Mouse (Mus musculus): ENCODE results near the gene Vps45. TPM values are rescaled to one million over a fixed set of nuclear protein-coding genes. Genes with fewer than 3 reads are reported as not detected.

Gene Vps45
- 15.1 TPM for total RNA-seq (2023)

DNA sequence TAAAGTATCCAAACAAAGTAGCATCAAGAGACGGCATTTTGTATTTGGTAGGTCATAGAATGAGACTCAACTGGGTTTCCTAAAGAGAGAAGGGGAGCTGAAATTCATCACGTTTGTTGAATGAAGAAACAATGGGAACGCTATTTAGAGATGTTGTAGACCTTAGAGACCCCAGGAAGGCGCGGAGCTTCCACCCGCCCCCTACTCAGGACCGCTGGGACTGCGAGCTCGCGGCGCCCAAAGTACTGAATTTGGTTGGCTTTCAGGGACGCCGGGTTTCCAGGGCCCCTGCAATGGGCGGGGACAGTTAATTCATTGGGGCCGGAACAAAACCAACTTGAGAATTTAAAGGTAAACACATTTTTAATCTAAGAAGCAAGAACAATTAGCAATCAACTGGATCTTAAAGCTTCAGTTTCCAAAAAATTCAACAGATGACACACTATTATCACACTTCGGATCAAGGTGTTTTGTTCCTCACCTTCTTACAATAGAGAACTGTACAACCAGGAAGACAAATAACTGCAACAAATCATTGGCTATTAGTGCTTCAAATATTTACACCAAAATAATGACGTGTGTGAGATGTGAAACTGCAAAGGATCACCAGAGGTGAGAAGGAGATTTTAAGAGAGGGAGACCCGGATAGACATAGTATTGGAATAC, at the start of gene Vps45:
Gene Vps45, minus strand, starts transcription at position 236 of the 666 bp plus-strand sequence.

DNA sequence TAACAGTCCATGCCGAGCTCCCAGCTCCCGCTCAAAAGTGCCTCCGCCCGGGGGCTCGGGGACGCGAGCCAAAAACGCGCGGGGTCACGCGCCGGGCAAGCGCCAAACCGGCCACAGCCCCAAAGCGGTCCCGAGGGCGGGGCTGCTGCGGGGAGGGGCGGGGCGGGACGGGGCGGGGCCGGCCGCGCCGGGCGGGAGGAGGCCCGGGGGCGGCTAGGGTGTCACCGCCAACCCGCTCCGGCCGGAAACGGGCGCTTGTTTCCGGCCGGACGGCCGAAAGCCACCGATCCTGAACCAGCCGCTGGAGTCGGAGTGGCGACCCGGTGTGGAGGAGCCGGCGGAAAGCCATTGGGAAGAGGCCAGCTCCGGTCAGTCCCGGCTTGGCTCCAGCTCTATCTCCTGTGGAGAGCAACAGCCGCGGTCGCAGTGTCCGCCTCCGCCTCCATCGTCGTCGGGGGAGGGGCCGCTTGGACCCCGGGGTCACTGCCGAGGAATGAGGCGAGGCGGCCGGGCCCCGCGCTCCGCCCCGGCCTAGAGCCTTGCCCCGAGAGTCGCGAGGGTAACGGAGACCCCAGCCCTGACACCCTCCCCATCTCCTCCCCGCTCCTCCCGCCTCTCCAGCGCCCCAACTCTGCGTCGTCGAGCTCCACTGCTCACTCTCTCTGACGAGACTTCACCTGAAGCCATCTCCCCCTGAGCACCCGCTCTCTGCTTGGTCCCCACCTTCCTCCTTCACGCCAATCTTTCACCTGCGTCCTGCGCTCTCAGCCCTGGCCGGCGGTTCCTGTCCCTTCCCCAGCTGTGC, 46.2 kb upstream of the Vps45 start, which contains the start of gene Otud7b:
Gene Otud7b, plus strand, starts transcription at position 267 of the 805 bp plus-strand sequence.

GRCm38 (mm10) chr3:95995802-95996428, 62.4 kb downstream of the Vps45 start, which contains the start of gene Plekho1:
Gene Plekho1, minus strand, starts transcription at chr3:95996001.

Other genes with a start within 250 kb of the Vps45 start
- 114 TPM for gene Rprd2, start 239.6 kb downstream of the Vps45 start, total RNA-seq (2023)
- 74.2 TPM for gene Prpf3, start 202.6 kb downstream of the Vps45 start, total RNA-seq (2023)
- gene Mrps21, start 186.9 kb downstream of the Vps45 start, total RNA-seq (2023) = 76.7 TPM
- 23.9 TPM for gene Ciart, start 176.2 kb downstream of the Vps45 start, total RNA-seq (2023)
- 2.3 TPM for gene BC028528, start 166.5 kb downstream of the Vps45 start, total RNA-seq (2023)
- 47.5 TPM for gene Aph1a, start 164.5 kb downstream of the Vps45 start, total RNA-seq (2023)
- not detected for gene Car14, start 153.8 kb downstream of the Vps45 start, total RNA-seq (2023)
- 98.7 TPM for gene Anp32e, start 129.2 kb downstream of the Vps45 start, total RNA-seq (2023)
- gene Plekho1, start 62.5 kb downstream of the Vps45 start, total RNA-seq (2023) = 21.9 TPM
- 20.8 TPM for gene Otud7b, start 46.1 kb upstream of the Vps45 start, total RNA-seq (2023)
- 0.74 TPM for gene Mtmr11, start 103.5 kb upstream of the Vps45 start, total RNA-seq (2023)
- gene Sf3b4, start 113.9 kb upstream of the Vps45 start, total RNA-seq (2023) = 80.5 TPM
- gene Sv2a, start 122.7 kb upstream of the Vps45 start, total RNA-seq (2023) = 5.0 TPM
- 11.2 TPM for gene Bola1, start 161.2 kb upstream of the Vps45 start, total RNA-seq (2023)
- gene Hist2h2ab, start 161.4 kb upstream of the Vps45 start, total RNA-seq (2023) = 7.9 TPM
- 55.5 TPM for gene Hist2h2ac, start 162.4 kb upstream of the Vps45 start, total RNA-seq (2023)
- gene Hist2h2be, start 162.7 kb upstream of the Vps45 start, total RNA-seq (2023) = 2.7 TPM
- 1.7 TPM for gene Hist2h3c2, start 180.7 kb upstream of the Vps45 start, total RNA-seq (2023)
- 319 TPM for gene Hist2h2aa2, start 181.8 kb upstream of the Vps45 start, total RNA-seq (2023)
- 4.3 TPM for gene Hist2h2aa1, start 187.0 kb upstream of the Vps45 start, total RNA-seq (2023)
- gene Hist2h3c1, start 188.2 kb upstream of the Vps45 start, total RNA-seq (2023) = not detected
- gene Hist2h4, start 204.8 kb upstream of the Vps45 start, total RNA-seq (2023) = 40.0 TPM
- 57.8 TPM for gene Hist2h3b, start 210.2 kb upstream of the Vps45 start, total RNA-seq (2023)
- gene Hist2h2bb, start 211.3 kb upstream of the Vps45 start, total RNA-seq (2023) = 143 TPM
- gene Fcgr1, start 235.5 kb upstream of the Vps45 start, total RNA-seq (2023) = 0.77 TPM